Mouse (Mus musculus): Measurements from ENCODE around the gene Ebna1bp2. TPM values are rescaled to one million over a fixed set of nuclear protein-coding genes. Genes with fewer than 3 reads are reported as not detected.

Gene Ebna1bp2
- 10 to 100 TPM; 21.7 to 28.9 TPM for total RNA-seq (2021)
- long read RNA-seq, experiment 1, transcript Ebna1bp2-201 (9 exons, 2,960 nt), result major isoform, 16 of 21 reads
- long read RNA-seq, experiment 1, partial matches to known transcripts, result 0 of 21 reads
- long read RNA-seq, experiment 1, other reads (novel, unspliced or antisense), result 5 of 21 reads
- long read RNA-seq, experiment 2, transcript Ebna1bp2-201 (9 exons, 2,960 nt), result major isoform, 31 of 37 reads
- long read RNA-seq, experiment 2, partial matches to known transcripts, result 3 of 37 reads
- long read RNA-seq, experiment 2, other reads (novel, unspliced or antisense), result 3 of 37 reads

GRCm38 (mm10) chr4:118620279-118620966 lies at the start of gene Ebna1bp2, which contains the start of gene Cfap57:
Gene Ebna1bp2, plus strand, starts transcription at chr4:118620799.
Gene Cfap57, minus strand, starts transcription at chr4:118620777.
- DNase-seq, result peak; percentile 82 to 84
- intact Hi-C loops (cut with DNase I), result no loop called here

GRCm38 (mm10) chr4:118571441-118571840 lies 49.2 kb upstream of the Ebna1bp2 start:
- no peak for DNase-seq
- intact Hi-C loops (cut with DNase I), result no loop called here

- intact Hi-C loops (cut with DNase I), result no loop called here
- DNase-seq, result peak; percentile 51 to 63
Observed at GRCm38 (mm10) chr4:118576097-118576496, 44.5 kb upstream of the Ebna1bp2 start.

GRCm38 (mm10) chr4:118579313-118579712 lies 41.3 kb upstream of the Ebna1bp2 start:
- intact Hi-C loops (cut with DNase I), result no loop called here
- no peak for DNase-seq

- intact Hi-C loops (cut with DNase I), result no loop called here
- DNase-seq, result no peak
Observed at GRCm38 (mm10) chr4:118581508-118581907, 39.1 kb upstream of the Ebna1bp2 start.

GRCm38 (mm10) chr4:118582629-118583028 lies 38.0 kb upstream of the Ebna1bp2 start:
- intact Hi-C loops (cut with DNase I), result no loop called here
- DNase-seq, result no peak

GRCm38 (mm10) chr4:118589053-118589732 lies 31.4 kb upstream of the Ebna1bp2 start:
- intact Hi-C loops (cut with DNase I), result no loop called here
- DNase-seq, result no peak

- DNase-seq, result no peak
- intact Hi-C loops (cut with DNase I), result no loop called here
Observed at GRCm38 (mm10) chr4:118589733-118590130, 30.9 kb upstream of the Ebna1bp2 start.

GRCm38 (mm10) chr4:118604065-118604464 lies 16.5 kb upstream of the Ebna1bp2 start:
- intact Hi-C loops (cut with DNase I), result no loop called here
- DNase-seq, result no peak

- DNase-seq, result no peak
- intact Hi-C loops (cut with DNase I), result no loop called here
Observed at GRCm38 (mm10) chr4:118609836-118610235, 10.8 kb upstream of the Ebna1bp2 start.

GRCm38 (mm10) chr4:118612619-118613018 lies 8.0 kb upstream of the Ebna1bp2 start:
- DNase-seq, result no peak

GRCm38 (mm10) chr4:118615412-118615811 lies 5.2 kb upstream of the Ebna1bp2 start:
- DNase-seq, result no peak
- intact Hi-C loops (cut with DNase I), result no loop called here

More at GRCm38 (mm10) chr4:118612619-118613018, 8.0 kb upstream of the Ebna1bp2 start:
- intact Hi-C loops (cut with DNase I), result no loop called here

GRCm38 (mm10) chr4:118620967-118621320 lies 345 bp downstream of the Ebna1bp2 start:
- no peak for DNase-seq
- intact Hi-C loops (cut with DNase I), result no loop called here

- no peak for DNase-seq
- intact Hi-C loops (cut with DNase I), result no loop called here
Observed at GRCm38 (mm10) chr4:118621781-118622180, 1.2 kb downstream of the Ebna1bp2 start.

- intact Hi-C loops (cut with DNase I), result no loop called here
- DNase-seq, result no peak
Observed at GRCm38 (mm10) chr4:118630261-118630660, 9.7 kb downstream of the Ebna1bp2 start.

- DNase-seq, result no peak
- intact Hi-C loops (cut with DNase I), result no loop called here
Observed at GRCm38 (mm10) chr4:118642346-118643190, 22.0 kb downstream of the Ebna1bp2 start.

GRCm38 (mm10) chr4:118645234-118645633 lies 24.6 kb downstream of the Ebna1bp2 start:
- no peak for DNase-seq
- intact Hi-C loops (cut with DNase I), result no loop called here

GRCm38 (mm10) chr4:118658652-118659051 lies 38.1 kb downstream of the Ebna1bp2 start, which contains the start of gene Olfr62:
Gene Olfr62, plus strand, starts transcription at chr4:118658952.
- DNase-seq, result no peak
- intact Hi-C loops (cut with DNase I), result no loop called here

All from gastrocnemius, postnatal 36 days (tissue).